Mouse (Mus musculus): ENCODE data around the gene Olfr288.

DNA sequence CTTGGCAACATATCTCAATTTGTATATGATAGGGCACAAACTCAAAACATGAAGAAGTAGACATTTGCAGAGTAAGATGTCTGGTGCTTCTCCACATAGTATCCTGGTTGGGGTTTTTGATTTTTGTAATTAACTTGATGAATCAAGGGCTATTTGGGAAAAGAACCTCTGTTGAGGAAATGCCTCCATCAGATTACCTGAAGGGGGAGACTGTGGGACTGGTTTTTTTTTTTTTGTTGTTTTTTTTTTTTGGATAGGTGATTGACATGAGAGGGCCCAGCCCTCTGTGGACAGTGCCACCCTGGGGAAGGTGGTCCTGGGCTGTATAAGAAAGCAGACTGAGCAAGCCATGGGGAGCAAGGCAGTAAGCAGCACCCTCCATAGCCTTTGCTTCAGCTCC lies 27.0 kb upstream of the Olfr288 start:
- TF ChIP-seq POLR2A (IDR thresholded peaks at IDR 0.05; ENCODE audit: extremely low read depth, insufficient read depth, low read length) (no peak), CTCF (IDR thresholded peaks at IDR 0.05; ENCODE audit: extremely low read depth, insufficient read depth, low read length) (no peak)
